Mouse (Mus musculus): ENCODE results near the gene Cep78.

Gene Cep78

DNA sequence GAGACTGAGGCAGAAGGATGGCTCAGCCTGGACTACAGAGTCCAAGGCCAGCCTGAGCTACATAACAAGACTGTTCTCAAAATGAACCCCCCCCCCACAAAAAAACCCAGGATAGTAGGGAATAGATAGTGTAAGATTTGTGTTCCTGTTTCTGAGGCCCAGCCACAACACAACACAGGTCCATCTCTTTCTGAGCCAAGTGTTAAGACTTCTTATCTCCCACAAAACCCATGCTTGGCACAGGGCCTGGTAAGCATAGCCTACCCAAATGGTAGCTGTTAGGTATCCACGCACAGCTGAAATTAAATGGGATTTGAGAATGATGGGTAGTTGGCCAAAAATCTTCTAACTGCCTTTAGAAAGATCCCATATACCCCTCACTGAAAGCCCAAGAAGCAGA, 74.3 kb downstream of the Cep78 start:
- DNase-seq (ENCODE audit: low read depth, low spot score): no peak

GRCm38 (mm10) chr19:15908016-15908415, 76.8 kb downstream of the Cep78 start:
- no peak for DNase-seq (ENCODE audit: low read depth, low spot score)
